Mouse (Mus musculus) small intestine, adult 10 weeks (tissue): ENCODE data around the gene Olfr822. TPM values are rescaled to one million over a fixed set of nuclear protein-coding genes. Genes with fewer than 3 reads are reported as not detected.

Experiments used
- polyA plus RNA-seq: library from polyadenylated mRNA; stranded (reverse); fragments of 350-450 nt; fragmentation: Illumina TruSeq; extraction: RNeasy Lipid Tissue Mini Kit (QIAGEN cat#74804); gene quantifications from one replicate; pipeline ENCODE4 v1.2.3, GENCODE M21; 2014; ENCODE audit warnings: low replicate concordance

Gene Olfr822
- polyA plus RNA-seq, result not detected

GRCm38 (mm10) chr10:130070910-130071309 is at the start of gene Olfr822:
Gene Olfr822 (plus strand): TSS chr10:130071210.

DNA sequence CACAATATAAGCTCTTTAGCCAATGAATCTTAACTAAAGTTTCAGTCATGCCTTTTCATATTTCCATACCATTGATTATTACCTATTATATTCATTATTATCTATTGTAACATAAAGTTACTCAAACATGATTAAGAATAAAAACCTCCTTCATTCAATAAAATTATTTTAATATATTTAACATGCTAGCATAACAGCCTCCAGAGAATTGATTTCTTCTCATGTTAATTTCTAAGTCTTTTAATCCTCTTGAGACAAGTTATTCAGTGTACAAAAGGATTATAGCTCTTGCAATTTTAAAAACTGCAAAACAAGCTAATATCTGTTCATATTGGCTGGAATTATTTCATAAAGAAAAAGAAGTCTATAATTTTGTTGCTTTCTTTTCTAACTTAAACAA is 41.0 kb upstream of the Olfr822 start, which contains the start of gene Olfr821:
Gene Olfr821, plus strand, starts transcription at position 301 of the 400 bp plus-strand sequence.

GRCm38 (mm10) chr10:130115283-130115682 is 44.3 kb downstream of the Olfr822 start, which contains the start of gene Olfr823:
Gene Olfr823 (minus strand): TSS chr10:130115383.

Other genes starting within 250 kb of the Olfr822 start
- gene Olfr812, start 225.1 kb upstream of the Olfr822 start, polyA plus RNA-seq, result not detected
- not detected for gene Olfr813, start 215.8 kb upstream of the Olfr822 start, polyA plus RNA-seq
- not detected for gene Olfr814, start 191.4 kb upstream of the Olfr822 start, polyA plus RNA-seq
- not detected for gene Olfr815, start 165.3 kb upstream of the Olfr822 start, polyA plus RNA-seq
- not detected for gene Olfr816, start 155.6 kb upstream of the Olfr822 start, polyA plus RNA-seq
- gene Olfr818, start 122.1 kb upstream of the Olfr822 start, polyA plus RNA-seq, result not detected
- not detected for gene Olfr819, start 103.9 kb upstream of the Olfr822 start, polyA plus RNA-seq
- gene Olfr247, start 95.1 kb upstream of the Olfr822 start, polyA plus RNA-seq, result not detected
- not detected for gene Gm10310, start 86.1 kb upstream of the Olfr822 start, polyA plus RNA-seq
- gene Olfr820, start 58.6 kb upstream of the Olfr822 start, polyA plus RNA-seq, result not detected
- gene Olfr821, start 40.9 kb upstream of the Olfr822 start, polyA plus RNA-seq, result not detected
- not detected for gene Olfr823, start 44.2 kb downstream of the Olfr822 start, polyA plus RNA-seq
- gene Olfr824, start 58.8 kb downstream of the Olfr822 start, polyA plus RNA-seq, result not detected
- gene Olfr825, start 95.6 kb downstream of the Olfr822 start, polyA plus RNA-seq, result not detected
- not detected for gene Olfr826, start 113.0 kb downstream of the Olfr822 start, polyA plus RNA-seq
- not detected for gene Olfr827, start 143.2 kb downstream of the Olfr822 start, polyA plus RNA-seq
- gene Neurod4, start 209.0 kb downstream of the Olfr822 start, polyA plus RNA-seq, result not detected